Mouse (Mus musculus) T-cell, adult 2 months (primary cell): Measurements from ENCODE around the gene Ddx54.
A peak's percentile ranks its signal among the peaks of the same experiment; 100 is the strongest.

Experiments used
- DNase-seq: peaks from one replicate; pipeline ENCODE4 v3.0.0; 2022; ENCODE audit warnings: low spot score

Gene Ddx54

DNA sequence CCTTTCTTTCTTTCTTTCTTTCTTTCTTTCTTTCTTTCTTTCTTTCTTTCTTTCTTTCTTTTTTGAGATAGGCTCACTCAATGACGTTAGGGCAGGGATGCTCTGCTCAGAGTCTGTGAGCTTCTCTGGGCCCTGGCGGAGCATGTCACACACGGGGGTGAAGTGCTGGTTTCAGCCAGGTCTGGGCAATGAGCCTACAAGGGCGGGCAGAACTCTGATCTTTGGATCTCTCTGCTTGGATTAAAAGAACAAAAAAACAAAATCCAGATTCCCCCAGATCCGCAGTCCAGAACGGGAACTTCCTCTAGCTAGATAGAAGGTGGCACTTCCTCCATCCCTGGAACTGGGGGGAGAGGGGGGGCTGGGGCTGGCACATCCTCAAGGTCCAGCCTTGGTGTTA is 33.3 kb downstream of the Ddx54 start:
- DNase-seq: no peak

DNA sequence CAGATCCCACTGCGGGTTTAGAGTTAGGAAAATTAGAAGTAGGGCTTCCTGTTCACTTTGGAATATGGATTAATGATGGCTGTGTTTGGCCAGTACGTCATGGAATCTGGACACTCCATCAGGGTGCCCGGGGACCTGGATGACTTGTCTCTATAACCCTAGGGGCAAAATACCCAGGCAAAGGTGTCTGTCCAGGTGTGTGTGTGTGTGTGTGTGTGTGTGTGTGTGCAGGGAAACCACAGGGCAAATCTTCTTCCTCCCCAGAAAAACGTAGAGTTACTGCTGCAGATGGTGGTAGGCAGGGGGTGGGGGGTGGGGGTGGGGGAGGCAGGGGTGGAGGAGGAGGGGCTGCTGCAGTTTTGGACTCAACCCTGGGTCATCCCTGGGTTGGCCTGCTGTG is 34.8 kb downstream of the Ddx54 start:
- DNase-seq: no peak

DNA sequence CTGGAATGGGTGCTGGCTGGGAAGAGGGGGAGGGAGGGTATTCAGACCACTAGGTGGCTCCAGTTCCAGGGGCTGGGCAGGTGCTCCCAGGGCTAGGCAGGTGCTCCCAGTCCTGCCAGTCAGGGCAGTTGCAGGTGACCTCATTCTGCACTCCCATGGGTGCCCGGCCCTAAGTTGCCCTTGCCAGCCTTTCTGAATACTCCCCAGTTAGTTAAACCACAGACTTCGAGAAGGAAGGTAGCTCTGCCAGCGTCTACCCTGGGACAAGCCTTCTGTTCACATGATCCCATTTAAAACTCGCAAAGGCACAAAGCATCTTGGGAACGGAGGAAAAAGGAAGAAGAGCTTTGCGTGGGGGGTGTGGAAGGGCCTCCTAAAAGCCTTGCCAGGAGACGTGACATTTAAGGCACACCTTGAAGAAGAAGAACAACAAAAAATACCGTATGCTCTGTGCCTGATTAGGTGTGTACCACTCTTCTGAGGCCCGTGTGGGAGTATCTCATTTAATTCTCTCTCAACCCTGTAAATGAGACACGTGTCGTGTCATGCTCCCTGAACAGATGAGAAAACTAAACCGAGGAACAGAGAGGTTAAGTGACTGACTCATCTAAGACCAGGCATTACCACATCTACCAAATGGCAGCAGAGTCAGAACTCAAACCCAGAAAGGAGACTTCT is 35.4 kb downstream of the Ddx54 start:
- DNase-seq: peak; percentile 41

DNA sequence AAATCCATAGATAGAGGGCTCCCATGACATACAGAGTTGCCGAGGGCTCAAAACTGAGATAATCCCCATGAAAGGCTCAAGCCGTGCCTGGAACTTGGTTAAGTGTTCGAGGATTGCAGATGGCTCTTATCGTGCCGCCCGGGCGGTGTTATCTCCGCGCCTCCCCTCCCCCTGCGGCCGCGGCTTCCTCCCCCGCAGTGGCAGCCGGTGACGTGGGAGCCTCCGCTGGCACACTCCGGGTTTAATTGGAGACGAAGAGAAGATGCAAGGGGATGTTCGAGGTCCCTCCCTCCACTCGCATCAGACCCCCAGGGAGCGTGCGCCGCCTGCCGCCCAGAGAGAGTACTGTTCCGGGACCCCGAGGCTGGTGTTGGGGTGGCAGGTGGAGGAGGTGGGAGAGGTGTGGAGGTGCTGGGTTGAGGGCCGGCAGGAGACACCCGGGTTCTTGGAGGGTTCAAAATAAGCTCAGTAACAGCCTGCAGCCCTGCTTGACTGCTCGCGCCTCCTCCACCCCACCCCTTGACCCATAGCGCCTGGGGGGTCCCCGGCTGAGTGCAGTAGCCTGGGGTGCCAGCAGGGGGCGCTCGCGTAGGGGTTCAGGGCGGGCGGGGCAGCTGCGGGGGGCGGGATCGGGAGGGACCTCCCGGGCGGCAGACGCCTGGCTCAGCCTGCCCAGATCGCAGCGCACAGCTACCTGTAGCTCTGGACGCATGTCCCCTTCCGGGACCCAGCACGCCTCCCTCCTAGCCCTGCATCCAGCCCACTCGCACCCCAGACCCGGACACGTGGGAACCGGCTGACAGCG is 36.2 kb downstream of the Ddx54 start, which contains the start of gene Rasal1:
Rasal1 (plus strand) TSS at position 244 of the 805 bp plus-strand sequence.
- DNase-seq: peak; percentile 94

DNA sequence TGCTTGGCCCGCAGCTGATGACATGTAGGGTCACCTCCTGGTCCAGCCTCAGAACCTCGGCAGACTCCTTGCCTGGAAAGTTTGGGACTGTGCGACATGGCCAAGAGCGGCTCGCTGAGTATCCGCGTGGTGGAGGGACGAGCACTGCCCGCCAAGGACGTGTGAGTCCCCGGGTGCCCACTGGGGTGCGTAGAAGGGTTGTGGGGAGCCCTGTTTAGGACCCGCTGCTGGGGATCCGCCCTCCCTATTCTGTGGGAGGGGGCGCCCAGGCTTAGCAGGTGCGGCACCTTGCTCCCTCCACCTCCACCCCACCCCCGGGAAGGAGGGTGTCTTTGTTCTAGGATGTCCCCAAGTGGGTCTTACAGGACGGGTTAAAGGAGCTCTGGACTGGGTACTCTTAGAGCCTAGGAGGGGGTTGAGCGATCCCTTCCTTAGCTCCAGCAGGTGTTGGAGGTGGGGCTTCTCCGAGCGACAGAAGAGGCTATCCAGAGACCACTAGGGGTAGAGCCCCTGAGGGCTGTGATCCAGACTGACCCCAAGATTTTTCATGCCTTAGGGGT is 36.9 kb downstream of the Ddx54 start:
- no peak for DNase-seq

DNA sequence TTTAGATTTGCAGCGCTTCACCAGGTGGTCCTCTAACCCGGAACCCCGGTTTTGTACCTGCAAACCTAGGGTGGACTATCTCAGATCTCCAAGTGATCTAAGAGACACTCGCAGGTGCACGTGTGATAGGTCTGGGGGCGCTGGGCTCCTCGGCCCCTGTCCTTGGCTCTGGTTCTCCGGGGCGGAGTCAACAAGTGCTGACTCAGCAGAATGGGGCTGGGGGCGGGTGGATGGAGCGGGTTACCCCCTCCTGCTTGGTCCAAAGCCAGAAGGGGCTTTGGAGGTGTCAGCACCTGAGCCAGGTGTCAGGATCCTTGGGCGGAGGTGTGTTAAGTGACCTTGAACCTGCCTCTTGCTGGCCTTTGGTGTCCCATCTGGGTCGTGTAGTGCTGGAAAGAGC is 37.4 kb downstream of the Ddx54 start:
- no peak for DNase-seq

DNA sequence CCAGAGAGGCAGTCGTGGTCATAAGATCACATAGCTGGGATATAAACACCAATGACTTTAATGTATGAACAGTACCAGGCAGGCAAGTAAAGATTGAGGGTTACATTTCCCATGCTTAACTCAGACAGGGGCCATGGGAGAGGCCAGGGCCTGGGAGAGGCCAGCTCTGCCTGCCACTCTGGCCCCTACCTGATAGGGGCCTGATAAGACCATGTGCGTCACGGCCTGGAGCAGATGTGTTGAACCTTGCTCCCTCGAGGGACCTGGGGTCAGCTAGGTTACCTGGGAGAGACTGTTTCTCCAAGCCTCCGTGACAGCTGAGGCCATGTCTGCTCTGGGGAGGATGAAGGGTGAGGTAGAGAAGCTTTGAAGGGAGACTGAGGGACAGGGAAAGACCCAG is 38.7 kb downstream of the Ddx54 start:
- no peak for DNase-seq

DNA sequence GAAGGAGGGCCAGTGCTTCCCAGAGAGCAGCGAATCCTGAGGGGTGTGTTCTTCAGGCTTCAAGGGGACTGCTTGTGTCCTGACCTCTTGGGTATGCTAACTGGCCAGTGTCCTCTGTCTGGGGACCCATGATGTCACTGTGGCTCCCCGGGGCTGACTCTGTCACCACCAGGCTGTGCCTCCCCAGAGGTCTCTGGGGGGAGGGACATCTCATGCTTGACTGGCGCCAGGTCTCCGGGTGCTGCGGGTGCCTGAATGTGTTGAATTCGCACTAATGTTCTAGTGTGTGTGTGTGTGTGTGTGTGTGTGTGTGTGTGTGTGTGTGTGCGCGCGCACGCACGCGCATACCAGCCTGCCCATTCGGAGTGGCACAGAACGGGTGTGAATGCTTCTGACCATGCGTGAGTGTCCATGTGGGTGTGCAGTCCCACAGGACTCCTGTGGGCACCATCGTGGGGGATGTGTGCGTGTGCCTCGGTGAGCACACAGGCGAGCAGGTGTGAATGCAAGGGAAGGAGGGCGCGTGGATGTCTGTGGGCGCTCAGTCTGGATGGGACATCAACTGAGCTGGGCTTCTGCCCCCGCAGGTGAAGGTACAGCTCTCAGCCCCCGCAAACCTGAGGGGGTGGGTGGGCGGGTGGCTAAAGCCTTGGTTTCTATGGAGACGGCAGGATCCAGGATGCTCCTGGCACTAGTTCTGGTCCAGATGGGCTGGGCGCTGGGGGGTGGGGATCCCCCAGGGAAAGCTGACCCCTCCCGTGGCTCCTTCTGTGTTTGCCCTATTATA is 40.6 kb downstream of the Ddx54 start:
- no peak for DNase-seq

DNA sequence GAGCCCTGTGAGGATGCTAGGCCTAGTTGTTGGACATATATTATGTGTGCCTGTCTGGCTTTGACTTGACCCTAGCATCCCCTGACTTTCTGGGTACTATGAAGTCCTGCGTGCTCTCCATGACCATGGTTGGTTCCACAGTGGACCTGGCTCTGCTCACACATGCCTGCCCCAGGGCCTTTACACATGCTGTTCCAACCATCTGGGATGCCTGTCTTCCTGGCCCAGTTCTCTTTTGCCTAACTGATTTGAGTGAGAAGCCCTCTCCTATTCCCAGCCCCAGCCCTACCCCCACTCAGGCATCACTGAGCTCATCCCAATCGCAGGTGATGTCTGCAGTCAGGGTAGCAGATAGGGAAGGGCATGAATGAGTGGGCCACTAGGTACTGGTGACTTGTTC is 41.3 kb downstream of the Ddx54 start:
- DNase-seq: no peak

DNA sequence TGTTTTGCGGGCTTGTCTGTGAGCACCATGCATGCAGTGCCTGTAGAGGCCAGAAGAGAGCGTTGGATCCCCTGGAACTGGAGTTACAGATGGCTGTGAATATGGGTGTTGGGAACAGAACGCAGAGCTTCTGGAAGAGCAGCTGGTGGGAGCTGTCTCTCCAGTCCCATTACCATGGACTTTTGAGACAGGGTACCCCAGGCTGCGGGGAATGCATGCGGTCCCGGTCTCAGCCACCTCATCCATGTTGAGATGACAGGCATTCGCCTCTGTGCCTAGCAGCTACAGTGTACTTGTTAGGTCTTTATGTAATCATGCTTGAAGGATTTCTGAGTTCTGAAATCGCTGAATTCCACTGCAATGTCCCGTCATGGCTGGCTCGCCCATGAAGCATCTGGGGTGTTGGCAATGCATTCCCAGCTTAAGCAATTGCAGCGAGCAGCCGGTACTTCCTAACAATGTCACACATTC is 43.8 kb downstream of the Ddx54 start:
- no peak for DNase-seq

DNA sequence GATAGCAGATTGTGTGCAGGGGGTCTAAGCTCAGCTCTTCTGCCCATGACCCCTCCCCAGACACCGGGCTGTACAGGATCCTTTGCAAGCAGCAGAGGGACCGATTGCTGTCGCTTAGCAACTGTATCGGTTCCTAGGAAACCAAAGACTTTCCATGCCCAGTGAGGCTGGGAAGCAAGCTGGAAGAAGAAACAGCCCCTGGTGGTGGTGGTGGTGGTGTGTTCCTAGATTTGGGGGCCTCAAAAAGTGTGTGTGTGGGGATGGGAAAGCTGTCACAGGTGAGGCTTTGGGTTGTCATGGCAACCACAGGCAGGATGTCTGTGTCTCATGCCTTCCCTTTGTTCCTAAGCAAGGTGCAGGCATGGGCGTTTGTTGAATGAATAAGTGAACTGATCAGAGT is 48.3 kb downstream of the Ddx54 start:
- DNase-seq: no peak

DNA sequence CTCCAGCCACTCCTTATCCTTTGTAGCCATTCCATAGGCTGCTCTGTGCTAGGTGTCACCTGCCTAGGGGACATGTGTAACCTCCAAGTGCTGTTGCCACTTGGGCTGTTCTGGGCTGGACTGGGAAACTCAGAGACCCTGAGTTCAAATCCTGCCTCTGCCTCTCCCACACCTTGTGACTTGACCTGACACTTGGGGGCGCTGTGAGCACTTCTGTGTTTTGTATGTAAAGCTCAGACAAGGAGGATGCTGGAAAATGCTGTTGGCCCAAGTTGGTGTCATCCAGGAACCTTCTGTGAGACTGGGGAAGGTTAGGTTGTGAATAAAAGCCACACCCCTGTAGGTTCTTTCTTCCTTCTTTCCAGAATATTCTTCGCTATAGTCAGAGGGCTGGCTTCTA is 52.3 kb downstream of the Ddx54 start:
- no peak for DNase-seq

DNA sequence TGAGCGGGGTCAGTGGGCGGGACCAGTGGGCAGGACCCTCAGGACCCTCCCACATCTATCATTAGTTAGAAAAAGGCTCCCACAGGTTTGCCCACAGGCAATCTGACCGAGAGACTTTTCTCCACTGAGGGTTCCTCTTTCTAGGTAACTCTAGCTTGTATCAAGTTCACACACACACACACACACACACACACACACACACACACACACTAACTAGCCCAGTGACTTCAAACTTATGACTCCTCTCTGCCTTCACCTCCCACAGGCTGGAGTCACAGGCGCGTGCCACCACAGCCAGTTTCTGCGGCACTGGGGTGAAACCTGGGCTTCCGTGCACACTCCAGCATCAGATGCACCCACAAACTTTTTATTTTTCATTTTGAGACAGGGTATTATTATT is 56.2 kb downstream of the Ddx54 start:
- DNase-seq: no peak

DNA sequence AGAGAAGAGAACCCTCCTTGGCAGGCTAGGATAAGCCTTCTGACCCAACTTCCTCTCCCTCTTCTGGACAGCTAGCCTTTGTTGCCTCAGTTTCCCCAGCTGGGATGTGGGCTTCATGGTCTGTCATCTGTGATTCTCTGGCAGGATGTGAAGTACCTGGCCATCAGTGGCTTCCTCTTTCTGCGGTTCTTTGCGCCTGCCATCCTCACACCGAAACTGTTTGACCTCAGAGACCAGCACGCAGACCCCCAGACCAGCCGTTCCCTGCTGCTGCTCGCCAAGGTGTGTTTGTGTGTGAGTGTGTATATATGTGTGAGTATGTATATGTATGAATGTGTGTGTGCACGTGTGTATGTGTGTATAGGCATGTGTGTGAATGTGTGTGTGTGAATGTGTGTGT is 57.6 kb downstream of the Ddx54 start:
- no peak for DNase-seq

DNA sequence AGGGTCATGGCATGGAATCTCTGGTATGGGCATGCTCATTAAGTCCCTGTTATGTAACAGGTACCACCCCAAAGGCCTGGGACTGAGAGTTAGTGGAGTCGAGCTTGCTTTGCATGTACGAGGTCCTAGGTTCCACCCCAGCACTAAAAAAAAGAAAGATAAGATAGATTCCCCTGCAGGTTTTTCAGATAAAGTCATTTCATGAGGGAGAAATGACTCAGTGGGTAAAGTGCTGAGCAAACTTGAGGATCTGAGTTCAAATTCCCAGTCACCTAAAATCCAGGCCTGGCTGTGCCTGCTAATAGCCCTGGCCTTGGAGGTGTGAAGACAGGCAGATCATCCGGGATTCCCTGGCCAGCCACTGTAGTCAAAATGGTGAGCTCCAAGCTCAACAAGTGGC is 59.3 kb downstream of the Ddx54 start:
- no peak for DNase-seq

DNA sequence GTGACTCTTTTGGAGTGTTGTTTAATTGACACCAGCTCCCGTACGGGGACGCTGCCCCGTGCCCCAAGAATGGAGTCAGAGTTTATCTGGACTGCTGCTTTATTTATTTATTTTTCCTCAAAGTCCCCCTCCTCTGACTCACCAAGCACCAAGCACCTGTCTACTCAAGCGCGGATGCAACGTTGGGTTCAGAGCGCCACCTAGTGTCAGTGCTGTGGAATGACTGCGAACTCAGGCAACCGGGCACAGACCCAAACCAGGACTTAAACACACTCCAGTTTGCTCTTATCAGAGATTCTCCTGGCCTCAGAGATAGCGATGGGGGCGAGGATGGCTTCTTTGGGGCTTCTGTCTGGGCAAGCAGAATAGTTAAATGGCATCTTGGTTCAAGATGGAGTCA is 61.1 kb downstream of the Ddx54 start:
- DNase-seq: peak; percentile 79

DNA sequence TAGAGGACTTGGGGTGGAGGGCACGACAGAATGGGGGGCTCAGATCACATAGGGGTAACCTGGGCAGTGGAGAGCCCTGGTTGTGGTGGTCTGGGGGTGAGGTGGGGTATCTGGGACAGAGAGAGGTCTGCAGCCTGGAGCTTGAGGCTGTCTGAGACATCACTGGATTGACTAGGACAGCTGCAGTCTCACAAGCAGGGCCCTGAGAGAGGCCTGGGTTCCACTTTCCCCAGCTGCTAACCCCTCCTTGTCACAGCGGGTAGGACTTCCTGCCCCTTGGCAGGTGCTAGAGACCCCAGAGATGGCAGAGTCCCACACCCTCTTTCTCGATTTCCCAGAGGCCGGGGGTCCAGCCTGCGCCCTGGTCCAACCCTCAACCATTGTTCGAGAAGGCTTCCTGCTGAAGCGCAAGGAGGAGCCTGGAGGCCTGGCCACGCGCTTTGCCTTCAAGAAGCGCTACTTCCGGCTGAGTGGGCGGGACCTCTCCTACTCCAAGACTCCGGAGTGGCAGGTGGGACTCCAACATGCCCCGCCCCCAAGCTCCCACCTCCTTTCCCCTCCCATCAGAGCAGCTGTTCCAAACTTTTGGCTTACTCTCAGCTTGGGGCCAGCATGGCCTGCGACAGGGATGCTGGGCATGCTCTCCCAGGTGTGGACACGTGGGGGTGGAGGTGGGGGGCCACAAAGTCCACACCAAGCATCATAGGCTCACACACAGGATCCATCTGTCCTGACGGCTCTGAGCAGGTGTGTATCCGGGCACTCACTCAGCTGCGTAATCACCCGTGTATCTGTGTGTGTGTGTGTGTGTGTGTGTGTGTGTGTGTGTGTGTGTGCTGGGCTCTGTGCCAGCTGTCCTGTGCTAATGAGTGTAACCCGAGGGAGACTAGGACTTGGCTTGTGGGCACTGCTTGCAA is 61.9 kb downstream of the Ddx54 start:
- DNase-seq: peak; percentile 35

DNA sequence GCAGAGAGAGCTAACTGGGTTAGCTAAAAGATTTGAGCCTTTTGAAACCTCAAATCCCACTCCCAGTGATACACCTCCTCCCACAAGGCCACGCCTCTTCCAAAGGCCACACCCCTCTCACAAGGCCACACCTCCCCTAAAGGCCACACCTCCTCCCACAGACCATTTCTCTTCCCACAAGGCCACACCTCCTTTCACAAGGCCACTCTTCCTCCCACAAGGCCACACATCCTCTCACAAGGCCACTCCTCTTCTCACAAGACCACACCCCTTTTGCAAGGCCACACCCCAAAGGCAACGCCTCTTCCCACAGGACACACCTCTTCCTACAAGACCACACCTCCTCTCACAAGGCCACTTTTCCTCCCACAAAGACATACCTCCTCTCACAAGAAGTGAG is 65.0 kb downstream of the Ddx54 start:
- DNase-seq: peak; percentile 77
